Mouse (Mus musculus): ENCODE data around the gene Olfr680-ps1. TPM values are rescaled to one million over a fixed set of nuclear protein-coding genes. Genes with fewer than 3 reads are reported as not detected.

The Olfr680-ps1 gene
- not detected for polyA plus RNA-seq (2014; fragmentation: Illumina TruSeq; extraction: RNeasy Lipid Tissue Mini Kit (QIAGEN cat#74804); ENCODE audit: low read depth, low replicate concordance)

GRCm38 (mm10) chr7:105092717-105093116 lies at the start of gene Olfr680-ps1:
Gene Olfr680-ps1, minus strand, starts transcription at chr7:105092817.

GRCm38 (mm10) chr7:105116536-105116935 lies 23.9 kb upstream of the Olfr680-ps1 start, which contains the start of gene Olfr681:
Gene Olfr681, plus strand, starts transcription at chr7:105116836.

DNA sequence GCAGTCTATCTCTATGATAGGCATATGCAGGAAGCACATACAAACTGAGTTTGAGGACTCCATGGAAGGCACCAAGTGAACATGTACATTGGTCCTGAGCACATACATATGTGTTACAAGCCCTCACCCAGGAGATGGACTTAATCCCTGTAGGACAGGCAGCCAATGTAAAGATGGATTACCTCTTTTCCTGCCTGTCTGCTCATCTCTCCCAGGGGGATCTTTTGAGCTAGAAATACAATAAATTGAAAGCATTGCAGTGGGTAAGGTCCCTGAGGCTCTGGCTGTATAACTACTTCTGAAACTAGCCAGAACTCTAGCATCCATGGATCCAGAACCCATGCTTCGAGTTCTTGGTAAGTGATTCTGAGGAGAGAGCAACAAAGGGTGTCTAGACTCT lies 11.7 kb downstream of the Olfr680-ps1 start, which contains the start of gene Olfr679:
Gene Olfr679, plus strand, starts transcription at position 301 of the 400 bp plus-strand sequence.

DNA sequence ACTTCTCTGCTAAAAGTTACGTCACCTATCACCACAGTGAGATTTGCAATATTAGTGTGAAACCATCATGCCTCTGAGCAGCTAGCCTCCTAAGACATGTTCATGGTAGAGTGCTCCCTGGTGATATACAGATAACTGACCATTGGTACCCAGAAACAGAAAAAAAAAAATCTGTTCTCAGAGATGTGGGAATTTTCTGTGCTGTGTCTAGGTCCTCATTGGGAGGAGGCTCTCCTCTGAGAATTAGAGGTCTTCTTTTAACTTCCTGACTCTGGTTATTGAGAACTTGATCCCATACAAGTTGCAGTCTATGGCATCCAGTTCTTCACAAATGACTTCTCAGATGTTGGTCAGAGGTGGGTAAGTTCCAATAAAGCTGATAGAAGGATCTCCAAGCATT lies 28.4 kb downstream of the Olfr680-ps1 start, which contains the start of gene Olfr678:
Gene Olfr678, plus strand, starts transcription at position 301 of the 400 bp plus-strand sequence.

Other genes starting within 250 kb of the Olfr680-ps1 start
- not detected for gene Usp17la, start 235.8 kb downstream of the Olfr680-ps1 start, polyA plus RNA-seq (2014; fragmentation: Illumina TruSeq; extraction: RNeasy Lipid Tissue Mini Kit (QIAGEN cat#74804); ENCODE audit: low read depth, low replicate concordance)
- not detected for gene Olfr665, start 214.8 kb downstream of the Olfr680-ps1 start, polyA plus RNA-seq (2014; fragmentation: Illumina TruSeq; extraction: RNeasy Lipid Tissue Mini Kit (QIAGEN cat#74804); ENCODE audit: low read depth, low replicate concordance)
- not detected for gene Olfr666, start 196.9 kb downstream of the Olfr680-ps1 start, polyA plus RNA-seq (2014; fragmentation: Illumina TruSeq; extraction: RNeasy Lipid Tissue Mini Kit (QIAGEN cat#74804); ENCODE audit: low read depth, low replicate concordance)
- not detected for gene Olfr667, start 171.3 kb downstream of the Olfr680-ps1 start, polyA plus RNA-seq (2014; fragmentation: Illumina TruSeq; extraction: RNeasy Lipid Tissue Mini Kit (QIAGEN cat#74804); ENCODE audit: low read depth, low replicate concordance)
- not detected for gene Olfr668, start 164.8 kb downstream of the Olfr680-ps1 start, polyA plus RNA-seq (2014; fragmentation: Illumina TruSeq; extraction: RNeasy Lipid Tissue Mini Kit (QIAGEN cat#74804); ENCODE audit: low read depth, low replicate concordance)
- not detected for gene Olfr669, start 158.6 kb downstream of the Olfr680-ps1 start, polyA plus RNA-seq (2014; fragmentation: Illumina TruSeq; extraction: RNeasy Lipid Tissue Mini Kit (QIAGEN cat#74804); ENCODE audit: low read depth, low replicate concordance)
- gene Olfr670, start 130.2 kb downstream of the Olfr680-ps1 start, polyA plus RNA-seq (2014; fragmentation: Illumina TruSeq; extraction: RNeasy Lipid Tissue Mini Kit (QIAGEN cat#74804); ENCODE audit: low read depth, low replicate concordance), result not detected
- gene Olfr671, start 113.7 kb downstream of the Olfr680-ps1 start, polyA plus RNA-seq (2014; fragmentation: Illumina TruSeq; extraction: RNeasy Lipid Tissue Mini Kit (QIAGEN cat#74804); ENCODE audit: low read depth, low replicate concordance), result not detected
- gene Olfr672, start 90.8 kb downstream of the Olfr680-ps1 start, polyA plus RNA-seq (2014; fragmentation: Illumina TruSeq; extraction: RNeasy Lipid Tissue Mini Kit (QIAGEN cat#74804); ENCODE audit: low read depth, low replicate concordance), result not detected
- gene Olfr675, start 64.4 kb downstream of the Olfr680-ps1 start, polyA plus RNA-seq (2014; fragmentation: Illumina TruSeq; extraction: RNeasy Lipid Tissue Mini Kit (QIAGEN cat#74804); ENCODE audit: low read depth, low replicate concordance), result not detected
- not detected for gene Olfr676, start 60.1 kb downstream of the Olfr680-ps1 start, polyA plus RNA-seq (2014; fragmentation: Illumina TruSeq; extraction: RNeasy Lipid Tissue Mini Kit (QIAGEN cat#74804); ENCODE audit: low read depth, low replicate concordance)
- not detected for gene Olfr677, start 41.4 kb downstream of the Olfr680-ps1 start, polyA plus RNA-seq (2014; fragmentation: Illumina TruSeq; extraction: RNeasy Lipid Tissue Mini Kit (QIAGEN cat#74804); ENCODE audit: low read depth, low replicate concordance)
- not detected for gene Olfr678, start 28.3 kb downstream of the Olfr680-ps1 start, polyA plus RNA-seq (2014; fragmentation: Illumina TruSeq; extraction: RNeasy Lipid Tissue Mini Kit (QIAGEN cat#74804); ENCODE audit: low read depth, low replicate concordance)
- not detected for gene Olfr679, start 11.6 kb downstream of the Olfr680-ps1 start, polyA plus RNA-seq (2014; fragmentation: Illumina TruSeq; extraction: RNeasy Lipid Tissue Mini Kit (QIAGEN cat#74804); ENCODE audit: low read depth, low replicate concordance)
- not detected for gene Olfr681, start 24.0 kb upstream of the Olfr680-ps1 start, polyA plus RNA-seq (2014; fragmentation: Illumina TruSeq; extraction: RNeasy Lipid Tissue Mini Kit (QIAGEN cat#74804); ENCODE audit: low read depth, low replicate concordance)
- not detected for gene Olfr683, start 54.2 kb upstream of the Olfr680-ps1 start, polyA plus RNA-seq (2014; fragmentation: Illumina TruSeq; extraction: RNeasy Lipid Tissue Mini Kit (QIAGEN cat#74804); ENCODE audit: low read depth, low replicate concordance)
- not detected for gene Olfr684, start 70.8 kb upstream of the Olfr680-ps1 start, polyA plus RNA-seq (2014; fragmentation: Illumina TruSeq; extraction: RNeasy Lipid Tissue Mini Kit (QIAGEN cat#74804); ENCODE audit: low read depth, low replicate concordance)
- not detected for gene Olfr685, start 93.2 kb upstream of the Olfr680-ps1 start, polyA plus RNA-seq (2014; fragmentation: Illumina TruSeq; extraction: RNeasy Lipid Tissue Mini Kit (QIAGEN cat#74804); ENCODE audit: low read depth, low replicate concordance)
- not detected for gene Olfr686, start 114.7 kb upstream of the Olfr680-ps1 start, polyA plus RNA-seq (2014; fragmentation: Illumina TruSeq; extraction: RNeasy Lipid Tissue Mini Kit (QIAGEN cat#74804); ENCODE audit: low read depth, low replicate concordance)
- not detected for gene Olfr688, start 195.3 kb upstream of the Olfr680-ps1 start, polyA plus RNA-seq (2014; fragmentation: Illumina TruSeq; extraction: RNeasy Lipid Tissue Mini Kit (QIAGEN cat#74804); ENCODE audit: low read depth, low replicate concordance)
- not detected for gene Olfr689, start 218.3 kb upstream of the Olfr680-ps1 start, polyA plus RNA-seq (2014; fragmentation: Illumina TruSeq; extraction: RNeasy Lipid Tissue Mini Kit (QIAGEN cat#74804); ENCODE audit: low read depth, low replicate concordance)
- gene Olfr690, start 241.3 kb upstream of the Olfr680-ps1 start, polyA plus RNA-seq (2014; fragmentation: Illumina TruSeq; extraction: RNeasy Lipid Tissue Mini Kit (QIAGEN cat#74804); ENCODE audit: low read depth, low replicate concordance), result not detected
- not detected for gene Olfr691, start 249.5 kb upstream of the Olfr680-ps1 start, polyA plus RNA-seq (2014; fragmentation: Illumina TruSeq; extraction: RNeasy Lipid Tissue Mini Kit (QIAGEN cat#74804); ENCODE audit: low read depth, low replicate concordance)

All from heart, adult 10 weeks (tissue).